In genomic region chr13:13989135-13989534, GRCm38 (mm10) we compare ENCODE assay signal across 22 mouse cellular contexts. TPM values are rescaled to one million over a fixed set of nuclear protein-coding genes. Genes with fewer than 3 reads are reported as not detected.
DNase-seq lines count a peak whose midpoint lies in the region; ATAC-seq and TF ChIP-seq lines count a peak whose summit lies in the region.
"Had no signal": no experiment of that assay in that cellular context is flagged by ENCODE, and none has a peak within 500 bp of the region (broad histone marks: within the 10 kb centered on the region; RNA-seq: fewer than 3 reads in every experiment).

No protein-coding gene starts in this region.

- no peak for DNase-seq in cerebellum, adult 11 months
- no peak for DNase-seq in G1E (ENCODE audit: low spot score)
- no peak for DNase-seq in urinary bladder, postnatal 10 days (ENCODE audit: low spot score)
- no peak for DNase-seq in frontal cortex, postnatal 10 days (ENCODE audit: low spot score in 2 of 2)
- DNase-seq: adrenal gland, adult 2 months; adrenal gland, postnatal 14 days; cerebellum, adult 18-20 months; cerebellum, adult 9-10 months; cerebellum, postnatal 14 days; gastrocnemius, postnatal 25 days; heart, adult 2 months; heart, postnatal 14 days; heart, postnatal 4 days had no signal

- H3K4me3 ChIP-seq in G1E (ENCODE audit: low read depth, low read length), result no peak overlapping the region
- H3K4me3 ChIP-seq: forebrain, embryonic 10.5 days; forebrain, embryonic 13.5 days; heart, adult 2 months; heart, embryonic 10.5 days; heart, embryonic 13.5 days; hindbrain, embryonic 15.5 days; intestine, embryonic 15.5 days had no signal

- H3K36me3 ChIP-seq in G1E (replicated peaks), result peaks cover 83% of the 10 kb centered on the region

- ATAC-seq in cerebellum, adult (ENCODE audit: insufficient number of reproducible peaks, low FRiP score, low TSS enrichment), result 0 out of 2 replicates have a peak, but pooled peaks have one; percentile 58
- ATAC-seq in G1E (ENCODE audit: extremely low read depth, insufficient number of reproducible peaks, low FRiP score, poor library complexity, severe bottlenecking), result peak; percentile 66
- ATAC-seq in megakaryocyte-erythroid progenitor cell, adult 5-6 weeks (replicated peaks; ENCODE audit: low FRiP score, low TSS enrichment, poor library complexity, severe bottlenecking), result peak; percentile 58
- ATAC-seq: forebrain, embryonic 13.5 days; forebrain, embryonic 16.5 days; intestine, embryonic 15.5 days had no signal

- TF ChIP-seq CTCF in G1E (IDR thresholded peaks at IDR 0.05; ENCODE audit: low read depth, low read length), result no peak

- H3K9me3 ChIP-seq in G1E (replicated peaks), result no peaks in the 10 kb centered on the region
- H3K9me3 ChIP-seq: forebrain, embryonic 10.5 days; forebrain, embryonic 13.5 days; heart, embryonic 10.5 days; heart, embryonic 13.5 days; hindbrain, embryonic 15.5 days; intestine, embryonic 15.5 days had no signal

- H3K27me3 ChIP-seq in G1E (ENCODE audit: insufficient read depth, low read length), result no peaks in the 10 kb centered on the region
- H3K27me3 ChIP-seq: forebrain, embryonic 13.5 days; heart, embryonic 13.5 days; hindbrain, embryonic 15.5 days; intestine, embryonic 15.5 days had no signal

- peaks cover 16% of the 10 kb centered on the region for H3K4me1 ChIP-seq in G1E (ENCODE audit: insufficient read depth, low read depth, low read length)
- H3K4me1 ChIP-seq: forebrain, embryonic 10.5 days; forebrain, embryonic 13.5 days; heart, embryonic 10.5 days; heart, embryonic 13.5 days; hindbrain, embryonic 15.5 days; intestine, embryonic 15.5 days had no signal

RNA-seq across cellular contexts. Expression of gene B3galnt2, which starts 34.9 kb away (rescaled TPM):
- total RNA-seq in G1E (2014; fragmentation: Nextera tagmentation), result 90.6 and 101 TPM in 2 replicates
- total RNA-seq in G1E (2017), result 59.1 and 68.8 TPM in 2 replicates
- polyA plus RNA-seq in G1E (2012), result 73.3 and 106 TPM in 2 replicates
- total RNA-seq in megakaryocyte-erythroid progenitor cell, adult 5-6 weeks (2014; fragmentation: Nextera tagmentation), result 82.9 and 102 TPM in 2 replicates
- 81.3 and 86.6 TPM in 2 replicates for total RNA-seq in megakaryocyte-erythroid progenitor cell, adult 5-6 weeks (2017)

RNA-seq across cellular contexts. Expression of gene Tbce, which starts 50.3 kb away (rescaled TPM):
- total RNA-seq in G1E (2014; fragmentation: Nextera tagmentation), result 33.2 and 56.1 TPM in 2 replicates
- total RNA-seq in G1E (2017), result 71.0 and 88.8 TPM in 2 replicates
- 1.6 and 2.6 TPM in 2 replicates for polyA plus RNA-seq in G1E (2012)
- 106 and 112 TPM in 2 replicates for total RNA-seq in megakaryocyte-erythroid progenitor cell, adult 5-6 weeks (2014; fragmentation: Nextera tagmentation)
- 58.8 and 103 TPM in 2 replicates for total RNA-seq in megakaryocyte-erythroid progenitor cell, adult 5-6 weeks (2017)
